Mouse (Mus musculus) gastrocnemius, adult 8-10 months (tissue): ENCODE results near the gene Zpr1. TPM values are rescaled to one million over a fixed set of nuclear protein-coding genes. Genes with fewer than 3 reads are reported as not detected.
"Not testable (repeated sequence)": the region's sequence is repeated elsewhere in the genome, so short reads cannot be mapped to it uniquely, and the experiment has no call there.

ENCODE experiments used
- DNase-seq, 2 experiments: peaks; one replicate each; pipeline ENCODE4 v3.0.0; 2022; ENCODE audit warnings: low spot score in 2 of 2
- total RNA-seq, 4 experiments: library from RNA; stranded (reverse); gene quantifications; 2 replicates each; pipeline ENCODE4 v1.2.4; 2022

The Zpr1 gene
- total RNA-seq, 4 experiments from 2014 or later, result 21.8 to 32.3 (median 26.9) TPM

DNA sequence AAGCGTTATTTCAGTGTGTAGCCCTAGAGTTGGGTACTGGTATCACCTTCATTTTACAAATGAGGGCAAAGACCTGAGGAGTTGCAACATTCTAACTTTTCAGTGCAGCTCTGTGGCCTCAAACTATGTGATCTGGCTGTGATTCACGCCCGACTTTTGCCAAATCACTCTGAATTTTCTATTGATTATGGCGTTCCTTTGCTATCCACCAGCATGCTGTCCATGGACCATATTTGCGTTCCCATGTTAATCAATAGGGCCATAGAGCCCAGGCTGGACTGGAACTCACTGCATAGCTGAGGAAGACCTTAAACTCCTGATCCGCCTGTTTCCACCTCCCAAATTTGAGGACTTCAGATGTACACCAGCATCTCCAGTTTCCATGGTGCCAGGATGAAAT is 13.8 kb upstream of the Zpr1 start:
- DNase-seq, result no peak

DNA sequence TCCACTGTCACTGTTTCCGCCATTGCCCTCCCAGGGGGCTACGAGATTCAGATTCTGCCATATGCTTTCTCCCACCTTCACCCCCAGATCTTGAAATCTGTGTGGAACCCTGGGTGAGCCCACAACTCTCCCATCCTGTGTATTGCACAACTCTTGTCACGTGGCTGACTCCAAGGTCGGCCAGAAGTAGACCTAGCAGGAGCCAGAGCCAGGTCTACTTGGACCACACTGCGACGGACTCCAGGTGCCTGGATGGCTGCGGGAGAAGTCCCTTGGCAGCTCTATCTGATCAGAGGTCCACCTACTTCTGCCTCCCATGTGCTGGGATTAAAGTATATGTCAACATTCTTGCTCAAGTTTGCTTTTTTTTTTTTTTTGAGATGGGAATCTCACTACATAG is 11.7 kb upstream of the Zpr1 start:
- no peak for DNase-seq

DNA sequence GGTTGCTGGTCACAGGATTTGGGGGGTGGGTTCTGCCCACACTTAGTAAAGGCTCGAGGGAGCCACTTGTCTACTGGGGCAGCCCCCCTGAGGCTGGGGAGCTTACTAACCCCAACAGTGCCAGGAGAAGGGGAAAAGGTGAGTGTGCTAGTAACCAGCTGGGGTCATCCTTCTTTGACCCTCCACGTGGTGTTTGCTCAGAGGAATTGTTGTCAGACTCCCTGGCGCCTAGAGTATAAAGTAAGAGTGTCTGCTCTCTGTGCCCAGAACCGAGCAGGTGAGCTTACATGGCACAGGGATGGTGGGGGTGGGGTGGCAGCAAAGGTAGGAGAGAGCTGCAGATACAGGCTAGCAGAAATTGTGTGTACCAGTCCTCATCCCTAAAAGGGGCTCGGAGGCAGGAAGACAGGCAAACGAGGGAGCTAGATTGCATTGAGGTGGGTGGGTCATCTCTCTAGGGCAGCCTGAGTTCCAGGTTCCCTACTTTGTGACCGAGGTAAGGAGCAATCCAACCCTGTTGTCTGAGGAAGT is 4.5 kb upstream of the Zpr1 start, which contains the start of gene Apoa5:
Gene Apoa5 (plus strand): TSS at position 291 of the 531 bp plus-strand sequence.
- DNase-seq, result no peak

DNA sequence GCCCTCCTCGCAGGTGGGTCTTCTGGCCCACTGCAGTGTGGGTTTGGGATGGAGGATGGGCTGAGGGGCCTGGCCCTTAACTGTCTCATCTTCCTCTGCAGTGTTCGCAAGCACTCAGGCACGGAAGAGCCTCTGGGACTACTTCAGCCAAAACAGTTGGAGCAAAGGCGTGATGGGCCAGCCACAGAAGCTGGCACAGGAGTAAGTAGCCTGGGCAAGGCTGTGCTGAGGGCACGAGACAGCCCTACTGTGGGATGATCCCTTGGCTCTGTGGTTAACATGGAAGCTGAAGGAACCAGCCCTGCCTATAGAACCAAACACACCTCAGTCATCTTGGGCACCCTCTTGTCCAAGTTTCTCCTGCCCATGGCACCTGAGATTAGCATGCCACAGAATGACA is 3.7 kb upstream of the Zpr1 start:
- no peak for DNase-seq

DNA sequence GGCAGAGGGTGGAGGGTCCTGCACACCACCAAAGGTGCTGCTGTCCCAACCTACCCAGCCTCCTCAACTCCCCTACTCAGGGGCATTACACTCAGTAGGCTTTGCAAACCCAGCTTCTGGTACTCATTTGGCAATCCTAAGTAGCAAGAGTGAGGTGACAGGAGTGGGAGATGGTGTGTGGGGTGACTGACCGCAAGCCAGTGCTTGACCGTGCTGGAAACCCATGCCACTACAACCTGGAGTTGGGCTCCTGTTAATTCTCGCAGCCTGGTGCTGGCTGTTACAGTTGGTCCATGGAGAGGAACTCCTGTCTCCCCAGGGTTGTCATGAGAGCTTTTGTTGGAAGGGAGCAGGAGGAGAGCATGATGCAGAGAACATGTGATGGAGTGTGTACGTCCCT is 2.1 kb upstream of the Zpr1 start:
- DNase-seq, result no peak

DNA sequence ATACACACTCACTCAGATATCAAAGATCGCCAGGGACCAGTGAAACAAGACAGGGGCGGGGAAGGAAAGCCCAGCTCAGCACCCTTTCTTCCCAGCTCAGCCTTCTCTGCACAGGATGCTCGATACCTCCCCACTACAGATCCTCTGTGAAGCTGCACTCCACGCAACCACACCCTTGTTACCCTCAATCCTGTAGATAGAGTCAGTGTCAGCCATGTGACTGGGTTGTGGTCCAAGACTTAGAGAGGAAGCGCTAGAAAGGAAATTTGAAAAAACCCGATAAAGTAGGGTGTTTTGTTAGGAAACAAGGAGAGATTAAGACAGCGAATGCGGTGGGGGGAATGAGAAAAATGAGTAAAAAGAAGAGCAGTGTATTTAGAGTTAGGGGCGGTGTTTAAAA is 794 bp upstream of the Zpr1 start:
- DNase-seq, result no peak

DNA sequence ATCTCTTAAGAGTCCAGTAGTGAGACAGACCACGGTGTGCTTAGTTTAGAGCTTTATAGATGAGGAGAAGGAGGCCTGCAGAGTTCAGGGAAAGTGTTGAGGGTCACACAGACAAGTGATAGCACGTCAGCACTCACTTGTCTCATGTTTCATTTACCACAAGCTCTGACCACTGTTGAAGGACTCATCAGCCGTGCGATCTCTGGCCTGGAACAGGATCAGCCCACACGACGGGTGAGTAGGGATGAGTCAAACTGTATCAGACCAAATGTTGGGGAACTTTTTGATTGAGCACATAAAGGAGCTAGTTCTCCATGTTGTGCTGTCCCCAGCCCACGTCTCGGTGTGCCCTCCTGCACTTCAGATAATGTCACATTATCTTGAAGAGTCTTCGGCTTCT is 1.6 kb downstream of the Zpr1 start:
- DNase-seq, result no peak

DNA sequence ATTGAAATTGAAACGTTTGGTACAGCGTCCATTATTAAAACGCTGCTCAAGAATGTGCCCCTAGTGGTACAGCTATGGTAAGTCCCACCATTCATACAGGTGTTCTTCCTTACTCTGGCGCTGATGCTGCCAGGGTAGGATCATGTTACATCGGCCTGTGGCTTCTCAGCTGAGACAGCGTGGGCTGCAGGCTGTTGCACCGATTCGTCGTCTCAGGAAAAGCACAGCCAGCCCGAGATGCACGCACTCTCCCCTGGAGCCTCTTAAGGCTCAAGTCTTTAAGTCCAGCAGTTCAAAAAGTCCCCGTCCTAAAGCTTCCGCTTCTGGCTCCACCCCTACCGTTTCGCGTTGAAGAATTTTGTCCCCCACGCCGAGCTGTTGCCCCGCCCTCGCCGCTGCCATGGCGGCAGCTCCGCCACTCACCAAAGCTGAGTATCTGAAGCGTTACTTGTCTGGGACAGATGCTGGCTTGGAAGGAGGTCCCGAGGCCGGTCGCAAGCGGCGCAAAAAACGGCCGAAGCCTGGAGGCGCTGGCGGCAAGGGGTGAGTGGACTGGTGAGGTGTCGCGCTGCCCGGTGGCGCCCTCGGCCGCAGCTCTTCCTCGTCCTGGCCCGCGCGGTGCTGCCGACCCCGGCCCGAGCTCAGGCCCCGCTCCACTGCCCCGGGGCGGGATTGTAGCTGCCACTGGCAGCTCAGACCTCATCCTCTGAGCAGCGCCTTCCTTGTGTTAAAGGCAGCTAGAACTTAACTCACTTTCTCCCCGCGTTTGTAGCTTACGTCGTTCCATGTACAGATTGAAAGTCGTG is 10.0 kb downstream of the Zpr1 start, which contains the start of gene Bud13:
Gene Bud13 (plus strand): TSS at position 378 of the 806 bp plus-strand sequence.
- peak; percentile 84 to 87 for DNase-seq

DNA sequence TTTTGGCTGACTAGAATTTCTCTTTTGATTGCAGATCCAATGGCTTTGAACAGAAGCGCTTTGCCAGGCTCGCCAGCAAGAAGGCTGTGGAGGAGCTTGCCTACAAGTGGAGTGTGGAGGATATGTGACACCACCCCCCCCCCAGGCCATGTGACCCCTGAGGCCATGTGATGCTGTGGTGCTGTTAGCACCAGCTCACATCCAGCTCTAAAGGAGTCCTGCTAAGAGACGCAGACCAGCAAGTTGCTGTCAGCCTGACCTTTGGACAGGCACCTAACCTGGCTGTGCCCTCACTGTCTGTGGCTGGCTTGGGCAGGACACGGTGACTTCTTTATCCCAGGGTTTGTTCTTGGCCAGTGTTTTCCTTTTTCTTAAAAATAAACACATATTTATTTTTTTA is 25.5 kb downstream of the Zpr1 start:
- DNase-seq, result peak in 1 of 2 experiments; percentile 24

DNA sequence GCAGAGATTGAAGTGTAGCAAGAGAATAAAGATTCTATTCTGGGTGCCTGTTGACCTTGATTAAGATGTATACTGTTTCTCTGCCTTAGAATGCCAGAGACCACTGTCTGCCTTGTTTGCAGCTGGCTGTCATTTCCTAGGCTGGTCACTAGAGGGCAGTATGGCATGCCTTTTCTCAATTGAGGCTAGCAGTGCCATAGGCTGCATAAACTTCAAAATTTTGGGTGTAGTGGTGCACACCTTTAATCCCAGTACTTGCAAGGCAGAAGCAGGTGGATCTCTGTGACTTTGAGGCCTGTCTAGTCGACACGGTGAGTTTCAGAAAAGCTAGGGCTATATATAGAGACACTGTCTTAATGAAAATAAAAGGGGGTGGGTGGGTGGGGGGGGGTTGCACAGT is 29.3 kb downstream of the Zpr1 start:
- DNase-seq, result no peak

DNA sequence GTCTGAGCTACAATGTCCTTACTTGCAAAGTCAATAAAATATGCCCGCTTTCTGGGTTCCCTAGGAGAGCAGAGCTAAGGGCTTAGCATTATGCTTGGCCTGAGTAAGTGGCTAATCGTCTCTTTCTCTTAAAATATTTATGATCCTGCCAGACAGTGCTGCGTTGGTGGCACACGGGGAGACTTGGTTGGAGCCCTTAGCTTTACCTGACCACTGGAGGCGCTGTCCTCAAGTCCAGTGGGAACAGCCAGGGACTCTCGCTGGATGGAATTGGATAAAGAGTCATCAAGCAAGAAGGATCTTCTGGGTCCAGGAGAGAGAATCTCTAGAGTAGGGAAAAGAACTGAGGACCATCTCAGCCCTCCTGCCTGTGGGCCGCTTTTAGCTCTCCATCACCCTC is 36.3 kb downstream of the Zpr1 start:
- DNase-seq, result no peak

DNA sequence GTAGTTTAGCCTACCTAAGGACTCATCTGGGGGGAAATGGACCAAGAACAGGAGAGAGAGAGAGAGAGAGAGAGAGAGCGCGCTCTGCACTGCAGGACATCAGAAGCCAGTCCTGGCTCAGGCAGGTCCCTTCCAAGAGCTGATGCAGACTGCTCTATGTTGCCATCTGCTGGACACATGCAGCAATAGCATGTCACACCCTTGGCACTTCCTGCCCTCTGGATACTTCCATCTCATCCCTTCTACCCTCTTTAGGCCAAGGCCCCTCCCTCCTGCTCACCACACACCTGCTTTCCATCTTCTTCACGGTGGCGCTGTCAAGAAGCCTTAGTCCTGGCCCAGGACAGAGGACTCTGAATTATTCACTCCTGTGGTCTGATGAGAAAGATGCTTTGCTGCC is 41.6 kb downstream of the Zpr1 start:
- DNase-seq, result peak; percentile 17 to 40

DNA sequence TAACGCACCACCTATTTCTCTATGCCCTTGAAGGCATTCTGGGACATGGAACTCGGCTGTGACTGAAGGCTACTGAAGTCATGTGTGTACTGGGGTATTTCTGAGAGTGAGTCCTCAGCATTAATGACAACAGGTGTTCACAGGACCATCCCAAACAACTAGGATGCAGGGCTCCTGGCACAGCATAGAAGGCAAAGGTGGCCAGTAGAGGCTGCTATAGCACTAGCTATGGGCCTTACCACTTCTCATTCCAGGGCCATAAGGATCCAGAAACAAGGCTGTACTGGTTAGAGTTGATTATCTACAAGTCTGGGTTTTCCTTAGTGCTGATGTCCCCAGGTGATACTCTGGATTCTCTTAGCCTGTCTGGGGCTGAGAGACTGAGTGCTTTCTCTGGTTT is 42.1 kb downstream of the Zpr1 start:
- no peak for DNase-seq

DNA sequence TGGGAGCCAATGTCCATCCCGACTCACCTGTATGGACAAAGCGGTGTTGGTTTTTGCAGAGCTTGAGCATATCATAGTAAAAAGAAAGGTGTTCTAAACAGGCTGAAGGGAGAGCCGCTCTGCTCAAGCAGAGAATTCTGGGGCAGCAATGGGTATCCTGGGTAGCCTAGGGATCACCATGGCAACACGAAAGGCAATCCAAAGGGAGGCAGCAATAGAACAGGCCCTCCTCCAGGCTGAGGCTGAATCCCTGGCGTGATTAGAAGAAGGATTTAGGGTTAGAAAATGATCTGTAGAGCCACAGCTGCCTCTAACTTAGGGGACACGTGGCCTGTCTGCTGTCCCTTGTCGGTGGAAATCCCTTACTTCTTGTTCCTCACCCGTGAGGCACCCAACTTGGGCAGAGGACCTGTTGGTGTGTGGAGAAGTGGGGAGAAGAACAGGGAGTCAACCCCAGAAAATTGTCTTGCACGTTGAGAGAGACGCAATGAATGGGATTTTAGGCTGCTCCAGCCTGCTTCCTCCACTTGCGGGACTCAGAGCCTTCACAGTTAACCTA is 43.0 kb downstream of the Zpr1 start:
- no peak for DNase-seq

DNA sequence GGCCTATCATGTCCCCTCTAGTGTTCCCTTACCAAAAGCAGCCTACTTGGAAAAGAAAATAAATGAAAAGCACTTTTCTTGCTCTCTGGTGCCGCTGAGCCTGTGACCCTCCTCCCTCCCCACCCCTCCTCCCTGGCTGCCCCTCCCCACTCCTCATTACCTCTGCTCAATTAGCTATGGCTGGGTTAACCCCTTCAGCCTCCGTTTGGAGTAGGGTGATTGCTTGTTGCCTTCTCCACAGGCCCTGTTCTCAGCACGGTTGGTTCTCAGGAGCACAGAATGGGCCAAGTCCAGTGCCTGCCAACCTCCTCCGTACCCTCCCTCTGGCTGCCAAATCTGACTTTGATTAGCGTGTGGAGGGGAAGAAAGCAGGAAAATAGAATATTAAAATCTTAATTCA is 43.5 kb downstream of the Zpr1 start:
- no peak for DNase-seq

DNA sequence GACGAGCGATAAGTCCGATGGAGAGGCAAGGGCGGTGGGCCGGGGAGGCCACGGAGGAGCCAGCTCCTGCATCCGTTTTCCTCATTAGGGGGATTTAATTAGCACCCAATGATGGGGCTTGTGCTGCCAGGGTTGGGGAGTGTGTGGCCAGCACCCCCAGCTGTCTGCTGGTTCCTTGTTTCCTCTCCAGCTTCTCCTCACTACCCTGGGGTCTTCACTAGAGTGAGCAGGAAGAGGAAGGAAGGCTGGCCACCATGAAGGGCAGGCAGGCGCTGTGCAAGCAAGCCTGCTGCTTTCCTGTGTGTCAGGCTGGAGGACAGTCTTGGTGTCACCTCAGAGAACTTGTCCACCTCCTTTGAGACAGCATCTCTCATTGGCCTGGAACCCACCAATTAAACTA is 44.0 kb downstream of the Zpr1 start:
- no peak for DNase-seq

DNA sequence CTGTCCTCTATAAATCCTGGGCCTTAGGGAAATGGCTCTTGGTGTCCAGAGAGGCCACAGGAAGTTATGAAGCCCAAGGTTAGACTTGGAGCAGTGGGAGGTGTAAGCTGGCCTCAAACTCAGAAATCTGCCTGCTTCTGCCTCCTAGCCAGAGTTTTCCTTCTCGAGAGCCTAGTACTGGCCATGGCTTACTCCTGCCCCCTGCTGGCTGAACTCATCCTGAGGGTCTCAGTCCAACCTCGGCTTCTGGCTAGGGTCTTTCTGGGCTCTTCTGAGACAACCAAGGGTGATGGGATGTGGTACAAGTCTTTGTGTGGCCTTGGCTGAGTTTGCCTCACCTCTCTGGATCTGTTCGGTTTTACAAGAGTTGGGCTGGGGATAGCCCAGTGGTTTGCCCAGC is 45.1 kb downstream of the Zpr1 start:
- DNase-seq, result no peak

DNA sequence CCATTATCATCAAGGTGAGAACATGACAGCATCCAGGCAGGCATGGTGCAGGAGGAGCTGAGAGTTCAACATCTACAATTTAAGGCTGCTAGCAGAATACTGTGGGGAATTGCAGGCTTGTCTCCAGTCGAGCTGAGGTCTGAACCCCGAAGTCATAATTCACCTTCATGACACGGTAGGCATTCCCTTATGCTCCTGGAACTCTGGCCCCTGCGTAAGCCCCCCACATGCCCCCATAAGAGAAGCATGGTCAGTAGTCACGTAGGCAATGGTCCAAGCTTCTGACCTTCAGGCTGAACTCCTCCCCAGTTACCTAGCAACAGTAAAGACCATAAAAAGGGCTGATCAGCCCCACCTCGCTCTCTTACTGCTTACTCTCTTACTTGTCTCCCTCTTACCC is 47.0 kb downstream of the Zpr1 start, which contains the start of gene 4931429L15Rik:
Gene 4931429L15Rik (minus strand): TSS at position 101 of the 400 bp plus-strand sequence.
- DNase-seq, result not testable (repeated sequence)

DNA sequence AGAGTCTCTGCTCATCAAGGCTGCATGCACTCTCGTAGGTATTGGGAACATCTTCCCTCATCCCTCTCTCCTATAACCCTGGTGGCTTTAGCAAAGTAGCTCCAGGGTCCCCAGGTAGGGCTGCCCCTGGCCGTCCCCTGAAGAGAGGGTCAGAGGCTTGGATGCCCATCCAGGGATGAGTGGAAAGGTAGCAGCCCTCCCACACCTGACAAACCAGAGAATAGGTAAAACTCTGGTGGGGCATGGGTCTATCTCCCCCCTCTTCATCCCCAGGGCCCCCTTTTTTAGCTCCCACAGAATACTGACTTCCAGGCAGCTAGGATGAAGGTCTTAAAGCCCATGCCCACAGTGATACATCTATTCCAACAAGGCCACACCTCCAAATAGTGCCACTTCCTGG is 47.6 kb downstream of the Zpr1 start:
- no peak for DNase-seq

DNA sequence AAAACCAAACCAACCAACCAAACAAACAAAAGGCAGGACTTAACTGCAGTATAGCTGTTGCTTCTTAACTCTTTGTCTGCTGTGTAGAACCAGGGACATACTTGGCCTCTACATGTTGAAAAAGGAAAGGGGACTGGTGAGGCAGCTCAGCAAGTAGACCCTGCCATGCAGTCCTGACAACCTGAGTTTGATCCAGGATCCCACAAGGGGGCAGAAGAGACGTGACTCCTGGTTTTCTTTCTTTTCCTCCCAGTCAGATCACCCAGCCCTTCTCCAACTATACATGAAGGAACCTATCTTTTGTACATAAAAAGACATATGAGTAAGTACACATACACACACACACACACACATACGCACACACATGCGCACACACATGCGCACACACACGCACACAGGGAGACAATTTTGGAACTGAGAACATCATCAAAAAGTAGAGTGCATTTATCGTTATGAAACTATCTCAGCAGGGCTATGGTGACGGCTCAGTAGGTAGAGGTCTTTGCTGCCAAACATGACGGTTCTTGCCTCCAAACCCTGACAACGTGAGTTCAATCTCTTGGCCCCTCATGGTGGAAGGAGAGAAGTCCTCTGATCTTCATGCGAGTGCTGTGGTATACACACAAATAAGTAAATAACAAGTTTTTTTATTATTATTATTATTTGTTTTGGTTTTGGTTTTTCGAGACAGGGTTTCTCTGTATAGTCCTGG is 54.0 kb downstream of the Zpr1 start:
- DNase-seq, result no peak

DNA sequence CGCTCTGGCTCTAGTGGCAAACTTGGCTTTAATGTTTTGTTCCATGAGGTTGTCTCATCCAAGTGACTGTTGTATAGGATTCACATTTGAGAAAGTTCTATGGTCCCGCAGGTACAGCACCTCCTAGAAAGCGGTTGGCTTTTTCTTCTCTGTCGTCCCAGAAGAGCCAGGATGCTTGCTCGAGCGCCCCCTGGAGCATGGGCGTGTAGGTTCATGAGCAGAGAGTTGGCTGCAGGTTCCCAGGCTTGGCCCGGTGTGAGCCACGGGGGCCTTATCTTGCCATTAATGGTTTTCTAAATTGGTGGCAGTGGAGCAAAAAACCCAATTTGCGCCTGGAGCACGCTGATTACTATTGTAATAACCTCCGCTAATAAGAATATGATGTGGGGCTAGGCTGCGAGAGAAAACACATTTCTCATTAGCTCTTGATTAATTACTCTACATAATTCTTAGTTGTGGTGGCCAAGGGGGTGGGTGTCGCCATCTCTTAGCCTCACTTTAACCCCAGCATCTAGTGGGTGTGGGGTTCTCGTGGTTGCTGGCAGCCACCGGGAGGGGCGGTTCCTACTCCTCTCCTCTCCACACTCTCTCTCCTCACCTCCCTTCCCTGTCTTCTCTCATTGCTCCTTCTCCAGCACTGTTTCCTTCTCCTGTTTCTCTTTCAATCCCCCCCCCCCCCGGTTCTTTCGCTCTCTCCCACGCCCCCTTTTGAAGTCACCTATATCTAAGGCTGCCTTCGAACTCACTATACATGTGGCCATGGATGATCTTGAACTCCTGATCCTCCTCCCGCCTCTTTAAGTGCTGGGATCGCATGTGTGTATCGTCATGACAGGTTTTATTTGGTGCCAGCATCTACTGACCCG is 55.1 kb downstream of the Zpr1 start:
- DNase-seq, result no peak
